Mouse (Mus musculus) kidney, adult 2 months (tissue): ENCODE measurements at regions not wholly inside any gene's neighbourhood (a gene's known extent, or its start where the extent isn't known, plus 50 kb on each side); places are given as distances from the start of the nearest gene placed in this dataset.

Source experiments
- CTCF ChIP-seq: fragments of 200-500 bp; conservative IDR thresholded peaks from 2 replicates; pipeline ENCODE4 v1.5.1; 2011; ENCODE audit warnings: low read depth, mild to moderate bottlenecking, control low read depth, low read length, moderate library complexity, mixed read lengths; ENCODE audit not compliant: insufficient read depth, insufficient read length
- POLR2A ChIP-seq: fragments of 200-500 bp; IDR thresholded peaks from one replicate; pipeline ENCODE4 v1.6.1; 2011; ENCODE audit warnings: low read depth, low read length, control low read depth

- TF ChIP-seq POLR2A: no peak
- TF ChIP-seq CTCF: no peak
These were observed 418.4 kb downstream of the Gtdc1 start for GRCm38 (mm10) chr2:44509101-44509500.
